Mouse (Mus musculus) kidney, adult 11 months (tissue): Measurements from ENCODE around the gene Etv6.
A peak's percentile ranks its signal among the peaks of the same experiment; 100 is the strongest.

Experiments used
- DNase-seq: peaks from one replicate; pipeline ENCODE4 v3.0.0; 2022

Etv6 gene

GRCm38 (mm10) chr6:134144231-134145130 lies 109.0 kb downstream of the Etv6 start:
- no peak for DNase-seq

- peak; percentile 44 for DNase-seq
These were observed 112.3 kb downstream of the Etv6 start for GRCm38 (mm10) chr6:134147596-134148442.

DNA sequence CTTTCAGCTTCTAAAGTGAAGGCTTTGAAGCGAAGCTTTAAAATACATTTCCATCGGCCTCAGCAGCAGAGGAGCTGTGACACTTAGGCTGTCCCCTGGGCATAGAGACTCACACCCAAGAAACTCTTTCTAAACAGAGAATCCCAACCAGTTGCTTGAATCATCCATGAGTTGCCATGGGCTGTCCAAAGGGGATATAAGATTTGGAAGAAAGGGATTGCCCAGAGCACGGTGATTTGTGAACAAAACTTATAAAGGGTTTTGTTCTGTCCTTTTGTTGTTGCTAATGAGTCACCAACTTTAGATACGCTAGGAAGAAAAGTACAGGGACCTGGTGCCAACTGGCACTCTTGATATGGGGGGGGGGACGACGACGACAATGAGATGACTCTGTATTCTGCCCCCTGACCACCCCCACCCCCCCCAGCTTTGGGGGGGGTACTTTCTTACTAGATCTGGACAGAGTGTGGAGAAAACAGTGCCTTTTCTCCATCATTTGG lies 113.0 kb downstream of the Etv6 start:
- no peak for DNase-seq

- DNase-seq, result no peak
These were observed 114.1 kb downstream of the Etv6 start for GRCm38 (mm10) chr6:134149606-134150005.

GRCm38 (mm10) chr6:134151022-134151680 lies 115.7 kb downstream of the Etv6 start:
- DNase-seq, result no peak

DNA sequence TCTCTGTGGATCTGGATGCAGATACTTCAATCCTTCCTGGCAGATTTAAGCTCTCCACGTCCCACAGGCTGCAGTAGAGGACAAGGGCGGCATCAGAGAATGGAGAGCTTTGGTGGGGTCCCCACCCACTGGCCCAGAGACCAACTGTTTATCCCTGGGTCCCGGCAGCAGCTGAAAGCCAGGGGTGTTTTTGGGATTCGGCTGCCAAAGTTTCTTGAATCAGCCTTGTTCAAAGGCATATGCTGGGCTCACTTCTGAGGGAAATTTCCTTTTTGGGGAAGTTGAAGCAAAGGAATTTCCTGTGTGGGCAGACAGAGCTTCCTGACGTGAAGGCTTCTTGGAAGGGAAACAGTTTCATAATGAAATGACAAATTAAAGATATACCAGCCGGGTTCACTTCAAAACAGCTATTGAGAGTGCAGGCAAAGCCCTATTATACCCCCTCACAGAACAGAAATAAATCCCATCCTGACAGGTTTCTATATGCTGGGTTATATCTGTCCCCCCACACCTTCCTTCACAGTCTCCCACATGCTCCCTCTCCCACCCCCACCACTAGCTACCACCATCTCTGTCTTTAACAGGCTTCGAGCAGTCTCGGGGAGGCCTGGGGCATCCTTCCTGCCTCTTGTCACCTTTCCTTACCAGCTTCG lies 116.5 kb downstream of the Etv6 start:
- DNase-seq, result peak; percentile 73

GRCm38 (mm10) chr6:134152539-134152938 lies 117.0 kb downstream of the Etv6 start:
- DNase-seq, result no peak

DNA sequence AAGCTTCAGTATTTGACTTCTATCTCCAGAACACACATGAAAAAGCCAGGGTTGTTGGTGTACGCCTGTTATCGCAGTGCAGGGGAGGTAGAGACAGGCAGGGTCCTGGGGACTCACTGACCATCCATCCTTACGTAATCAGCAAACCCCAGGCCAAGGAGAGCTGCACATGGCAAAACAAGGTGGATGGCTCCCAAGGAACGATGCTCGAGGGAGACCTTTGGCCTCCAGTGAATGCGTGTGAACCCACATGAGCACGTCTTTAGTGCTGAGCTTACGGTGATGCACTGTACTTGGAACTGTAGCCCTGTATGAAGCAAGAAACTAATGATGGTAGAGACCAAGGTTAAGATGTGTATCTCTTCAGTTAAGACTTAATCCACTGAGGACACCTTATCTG lies 119.2 kb downstream of the Etv6 start:
- DNase-seq, result peak; percentile 50

DNA sequence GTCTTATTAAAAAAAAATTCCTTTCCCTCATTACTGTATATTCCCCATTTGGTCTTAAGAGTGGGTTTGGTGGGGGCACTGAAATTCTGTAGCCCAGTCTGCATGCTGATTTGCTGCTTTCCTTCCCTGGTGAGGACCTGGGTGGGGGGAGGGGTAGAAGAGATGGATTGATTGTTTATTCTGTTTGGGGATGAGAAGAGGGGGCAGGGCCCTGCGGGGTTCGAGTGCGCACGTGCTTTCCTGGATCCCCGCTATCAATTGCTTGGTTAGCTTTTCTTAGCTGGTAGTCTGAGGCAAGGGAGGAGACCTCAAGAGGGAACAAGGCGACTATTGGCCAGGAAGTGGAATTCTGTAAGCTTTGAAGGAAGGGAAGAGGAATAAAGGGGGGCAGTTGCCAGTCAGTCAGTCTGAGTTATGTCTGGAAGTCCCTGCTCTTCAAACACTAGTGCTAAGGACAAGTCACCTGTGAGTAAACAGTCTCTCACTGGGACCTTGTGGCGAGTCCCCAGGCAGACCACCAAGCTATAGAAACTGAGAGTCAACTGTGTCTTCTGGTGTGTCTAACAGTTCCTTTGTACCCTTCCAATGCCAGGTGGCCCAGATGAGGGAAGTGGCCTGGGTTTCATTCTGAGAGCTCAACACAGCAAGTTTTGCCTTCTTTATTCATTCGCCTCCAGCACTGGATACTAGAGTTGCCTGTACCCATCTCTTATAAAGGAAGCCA lies 120.6 kb downstream of the Etv6 start:
- no peak for DNase-seq

GRCm38 (mm10) chr6:134157533-134158115 lies 122.1 kb downstream of the Etv6 start:
- DNase-seq, result no peak

DNA sequence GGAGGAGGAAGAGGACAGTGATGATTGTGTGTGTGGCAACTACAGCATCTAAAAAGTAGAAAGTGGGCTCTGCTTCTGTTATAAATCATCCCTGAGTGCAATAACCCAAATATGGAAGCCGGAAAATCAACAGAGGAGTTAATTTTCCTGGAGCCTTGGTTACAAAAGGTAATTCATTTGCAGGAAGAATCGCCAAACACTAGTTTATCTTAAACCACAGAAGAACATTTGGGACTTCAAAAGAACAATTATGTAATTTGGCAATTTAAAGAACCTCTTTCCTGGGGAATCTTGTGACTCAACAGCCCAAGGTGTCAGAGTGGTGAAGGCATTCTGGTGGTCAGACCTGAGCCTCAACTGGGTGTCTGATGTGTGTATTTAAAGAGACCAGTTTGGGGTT lies 122.7 kb downstream of the Etv6 start:
- DNase-seq, result no peak

DNA sequence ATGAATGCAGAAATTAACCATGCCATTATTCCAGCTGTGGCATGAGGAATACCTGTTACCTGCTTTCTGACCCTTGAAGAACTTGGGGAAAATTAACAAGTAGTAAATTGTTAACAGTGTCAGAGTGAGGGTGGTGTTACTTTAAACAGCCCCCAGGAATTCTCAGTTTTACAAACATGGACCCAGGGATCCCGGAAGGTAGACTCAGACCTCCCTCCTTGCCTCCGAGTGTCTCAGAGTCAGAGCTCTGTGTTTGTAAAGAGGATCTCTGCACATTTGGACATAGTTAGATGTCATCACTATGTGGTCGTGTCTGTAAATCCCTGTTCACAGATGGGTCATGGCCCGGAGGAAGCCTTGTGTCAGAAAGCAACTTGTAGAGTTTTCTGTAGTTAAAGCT lies 124.2 kb downstream of the Etv6 start:
- peak; percentile 30 for DNase-seq

GRCm38 (mm10) chr6:134161040-134161439 lies 125.5 kb downstream of the Etv6 start:
- DNase-seq, result no peak

DNA sequence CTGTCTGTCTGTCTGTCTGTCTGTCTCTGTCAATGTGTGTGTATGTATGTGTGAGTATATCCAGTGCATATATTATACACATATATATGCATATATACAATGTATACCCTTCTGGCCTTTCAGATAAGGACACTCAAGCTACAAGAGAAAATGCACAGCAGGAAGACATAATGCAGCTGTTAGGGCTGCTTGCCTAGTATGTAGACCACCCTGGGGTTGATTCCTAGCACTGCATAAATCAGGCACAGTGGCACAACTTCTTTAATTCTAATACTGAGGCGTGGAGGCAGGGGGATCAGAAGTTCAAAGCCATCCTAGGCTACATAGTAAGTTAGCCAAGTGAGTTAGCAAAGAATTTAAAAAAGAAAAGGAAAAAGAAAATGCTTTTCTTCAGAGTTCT lies 127.8 kb downstream of the Etv6 start:
- no peak for DNase-seq

DNA sequence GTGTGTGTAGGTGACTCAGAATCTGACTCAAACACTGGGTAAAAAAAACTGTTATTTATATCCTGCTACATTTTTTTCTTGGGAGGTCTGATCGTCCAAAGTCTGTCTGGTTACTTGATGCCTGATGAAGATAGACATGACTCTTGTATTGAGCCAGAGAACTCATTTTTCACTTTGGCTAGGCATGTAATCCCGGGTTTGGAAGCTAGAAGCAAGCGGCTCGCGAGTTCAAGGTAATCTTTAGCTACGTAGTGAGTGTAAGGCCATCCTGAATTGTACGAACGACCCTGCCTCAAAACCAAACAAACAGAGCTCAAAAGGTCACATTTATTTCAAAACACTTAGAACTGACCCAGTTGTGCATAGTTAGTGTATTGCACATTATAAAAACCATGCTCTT lies 128.9 kb downstream of the Etv6 start:
- DNase-seq, result no peak

DNA sequence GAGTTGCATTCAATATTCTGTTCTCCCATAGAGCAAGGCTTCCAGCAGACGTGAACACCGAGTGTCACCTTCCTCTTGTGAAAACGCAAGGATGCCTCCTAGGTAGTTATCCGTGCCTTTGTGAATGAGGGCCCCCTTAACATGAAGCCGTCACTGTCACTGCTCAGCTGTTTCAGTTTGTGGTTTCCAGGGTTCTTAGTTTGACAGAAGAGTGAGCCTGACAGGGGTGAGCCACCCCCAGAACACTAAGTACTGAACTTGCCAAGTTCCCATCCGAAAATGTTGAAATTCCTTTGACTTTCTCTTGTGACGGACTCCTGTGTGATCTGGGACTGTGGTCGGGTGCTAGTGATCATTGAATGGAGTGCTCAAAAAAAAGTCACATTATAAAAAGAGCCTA lies 129.5 kb downstream of the Etv6 start:
- DNase-seq, result no peak

DNA sequence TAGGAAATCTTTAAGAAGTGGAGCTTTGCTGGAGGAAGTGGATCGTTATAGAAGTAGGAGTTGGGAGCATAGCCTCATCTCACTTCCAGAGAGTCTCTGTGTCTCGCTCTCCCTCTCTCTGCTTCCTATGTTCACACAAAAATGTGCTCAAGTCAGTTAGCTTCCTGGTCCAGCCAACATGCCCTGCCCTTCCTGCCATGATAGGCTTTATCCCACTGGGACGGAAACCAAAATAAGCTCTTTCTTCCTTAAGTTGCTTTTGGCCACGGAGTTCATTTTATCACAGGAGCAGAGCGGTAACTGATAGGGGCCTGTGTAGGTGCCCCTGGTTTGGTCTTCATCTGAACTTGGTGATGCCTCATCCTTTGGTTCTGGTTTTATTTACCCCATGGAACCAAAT lies 132.5 kb downstream of the Etv6 start:
- no peak for DNase-seq

GRCm38 (mm10) chr6:134168799-134169198 lies 133.3 kb downstream of the Etv6 start:
- DNase-seq, result no peak

DNA sequence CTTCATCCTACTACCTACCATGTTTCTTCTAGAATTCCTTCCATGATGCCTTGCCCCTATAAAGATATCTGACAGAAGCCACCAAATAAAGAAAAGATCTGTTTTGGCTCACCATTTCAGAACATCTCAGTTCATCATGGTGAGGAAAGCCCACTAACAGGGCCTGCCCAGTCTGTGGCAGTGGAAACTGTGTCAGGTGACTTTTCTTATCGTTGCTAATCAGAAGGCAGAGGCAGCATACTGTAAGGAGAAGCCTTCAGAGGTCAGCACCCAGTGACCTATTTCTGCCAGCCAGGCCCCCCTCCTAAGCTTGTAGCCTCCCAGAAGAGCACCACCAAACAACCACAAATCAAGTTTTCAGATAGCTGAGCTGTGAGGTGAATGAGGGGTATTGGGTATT lies 135.7 kb downstream of the Etv6 start:
- DNase-seq, result no peak

- peak; percentile 71 for DNase-seq
These were observed 136.6 kb downstream of the Etv6 start for GRCm38 (mm10) chr6:134171906-134172728.

- no peak for DNase-seq
These were observed 137.9 kb downstream of the Etv6 start for GRCm38 (mm10) chr6:134173439-134173838.
